Mouse (Mus musculus) common myeloid progenitor, adult 5-6 weeks (primary cell): ENCODE data around the gene Maml2. TPM values are rescaled to one million over a fixed set of nuclear protein-coding genes. Genes with fewer than 3 reads are reported as not detected.
A peak's percentile ranks its signal among the peaks of the same experiment; 100 is the strongest.

Source experiments
- ATAC-seq: replicated peaks from 2 replicates; pipeline ENCODE4 v1.8.0; 2016; ENCODE audit warnings: low read depth, mild to moderate bottlenecking, moderate TSS enrichment, inconsistent platforms; ENCODE audit not compliant: poor library complexity, severe bottlenecking
- total RNA-seq: library from RNA; stranded (forward); fragments of 200-1000, 187-1606 nt; gene quantifications from 2 replicates; pipeline ENCODE4 v1.2.3, GENCODE M21; 2017

The Maml2 gene
- total RNA-seq, 1 experiment from 2014 or later, result 3.0 TPM

- no peak for ATAC-seq
Measured at GRCm38 (mm10) chr9:13639655-13640054, 341.9 kb downstream of the Maml2 start.

- ATAC-seq, result no peak
Measured at GRCm38 (mm10) chr9:13645153-13645552, 347.4 kb downstream of the Maml2 start.

GRCm38 (mm10) chr9:13651065-13651464 is 353.3 kb downstream of the Maml2 start:
- no peak for ATAC-seq

- no peak for ATAC-seq
Measured at GRCm38 (mm10) chr9:13651828-13652227, 354.1 kb downstream of the Maml2 start.

GRCm38 (mm10) chr9:13652389-13652877 is 354.7 kb downstream of the Maml2 start:
- no peak for ATAC-seq

- peak; percentile 53 for ATAC-seq
Measured at GRCm38 (mm10) chr9:13652917-13653316, 355.2 kb downstream of the Maml2 start.

GRCm38 (mm10) chr9:13661768-13662623 is 364.2 kb downstream of the Maml2 start:
- ATAC-seq, result peak; percentile 82

- no peak for ATAC-seq
Measured at GRCm38 (mm10) chr9:13665487-13665969, 367.8 kb downstream of the Maml2 start.

DNA sequence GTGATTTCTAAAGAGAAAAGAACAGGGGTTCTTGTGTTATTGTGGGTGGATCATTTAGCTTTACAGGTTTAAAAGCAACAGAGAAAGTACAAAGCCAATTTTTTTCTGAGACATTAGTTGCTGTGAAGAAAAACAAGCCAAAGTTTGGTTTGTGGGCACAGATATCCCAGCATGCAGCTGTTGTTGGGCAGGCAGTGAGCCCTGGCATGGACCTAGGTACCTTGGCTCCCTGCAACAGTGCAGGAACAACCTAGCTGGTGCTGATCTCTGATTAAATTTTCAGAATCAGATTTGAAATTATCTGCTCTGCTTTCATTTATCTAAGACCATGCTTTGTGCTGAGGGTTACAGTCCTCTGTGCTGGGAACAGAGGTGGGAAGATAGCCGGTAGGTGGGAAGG is 370.2 kb downstream of the Maml2 start:
- ATAC-seq, result no peak

DNA sequence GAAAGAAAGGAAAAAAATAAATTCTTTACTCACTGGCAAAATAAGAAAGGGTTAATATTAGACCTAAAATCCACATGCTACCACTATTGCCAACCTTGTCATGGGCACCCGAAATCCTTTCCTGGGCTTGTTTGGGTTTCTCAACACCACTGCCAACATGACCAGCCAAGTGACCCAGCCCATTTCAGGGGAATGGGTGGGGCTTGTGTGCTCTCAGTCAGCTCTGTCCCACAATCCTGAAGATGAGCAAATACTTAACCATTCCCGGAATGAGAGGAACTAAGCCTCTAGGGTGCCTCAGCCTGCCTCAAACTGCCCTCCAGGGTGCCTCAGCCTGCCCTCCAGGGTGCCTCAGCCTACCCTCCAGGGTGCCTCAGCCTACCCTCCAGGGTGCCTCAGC is 371.0 kb downstream of the Maml2 start:
- ATAC-seq, result no peak

- peak; percentile 82 for ATAC-seq
Measured at GRCm38 (mm10) chr9:13671125-13671769, 373.5 kb downstream of the Maml2 start.

GRCm38 (mm10) chr9:13673304-13673703 is 375.5 kb downstream of the Maml2 start:
- ATAC-seq, result 0 out of 2 replicates have a peak, but pooled peaks have one; percentile 30

DNA sequence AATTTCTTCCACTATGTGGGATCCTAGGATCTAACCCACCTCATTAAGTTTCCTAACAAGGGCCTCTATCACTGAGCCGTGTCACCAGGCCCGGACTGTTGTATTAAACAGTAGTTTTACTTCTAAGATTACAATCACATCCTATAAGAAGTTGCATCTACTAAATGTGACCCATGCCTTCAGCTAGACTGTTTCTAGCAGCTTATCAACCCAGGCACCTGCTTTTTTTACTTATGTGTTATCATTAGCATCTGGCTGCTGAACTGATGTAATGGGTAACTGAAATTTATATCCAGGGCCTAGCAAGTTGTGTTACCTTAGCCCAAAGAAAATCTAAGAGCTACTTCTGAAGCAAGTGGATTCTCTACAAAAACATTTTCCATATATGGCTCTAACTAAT is 380.3 kb downstream of the Maml2 start:
- no peak for ATAC-seq

- no peak for ATAC-seq
Measured at GRCm38 (mm10) chr9:13679696-13680095, 381.9 kb downstream of the Maml2 start.

DNA sequence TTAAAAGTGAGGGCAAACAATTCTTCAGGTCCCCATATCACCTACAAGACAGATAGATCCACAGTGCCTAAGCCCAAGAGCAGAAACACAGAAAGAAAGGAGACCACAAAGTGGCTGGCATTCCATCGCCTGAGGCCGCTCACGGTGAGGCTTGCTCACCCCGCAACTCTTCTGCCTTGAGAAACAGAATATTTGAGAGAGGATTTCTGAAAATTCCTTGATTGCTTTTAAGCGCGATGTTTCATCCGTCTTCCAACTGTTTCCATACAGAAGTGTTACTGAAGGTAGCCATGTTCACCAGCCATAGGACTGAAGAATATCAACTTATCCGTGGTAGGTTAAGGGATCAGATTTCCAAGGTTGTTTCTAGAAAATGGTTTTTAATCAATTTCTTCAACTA is 383.4 kb downstream of the Maml2 start:
- no peak for ATAC-seq

DNA sequence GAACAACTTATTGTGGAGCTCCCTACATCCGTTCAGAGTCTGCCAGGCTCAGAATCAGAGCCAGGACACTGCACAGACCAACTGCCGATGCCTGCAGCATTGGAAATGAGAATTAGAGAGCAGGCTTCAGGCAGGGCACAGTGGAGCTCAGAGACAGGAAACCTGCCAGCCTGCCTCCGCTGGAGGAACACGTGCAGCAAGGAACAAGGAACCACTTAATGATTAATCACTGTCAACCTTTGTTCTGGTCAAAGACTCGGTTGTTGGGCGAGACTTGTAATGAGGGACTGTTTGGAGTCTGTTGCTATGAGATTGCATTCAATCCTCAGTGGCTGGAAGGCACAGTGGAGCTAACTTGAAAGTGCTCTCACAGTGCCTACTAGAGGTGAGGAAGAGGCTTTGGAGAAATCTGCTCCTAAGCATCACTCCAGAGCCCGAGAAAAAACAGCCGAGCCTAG is 383.9 kb downstream of the Maml2 start:
- peak; percentile 91 for ATAC-seq

DNA sequence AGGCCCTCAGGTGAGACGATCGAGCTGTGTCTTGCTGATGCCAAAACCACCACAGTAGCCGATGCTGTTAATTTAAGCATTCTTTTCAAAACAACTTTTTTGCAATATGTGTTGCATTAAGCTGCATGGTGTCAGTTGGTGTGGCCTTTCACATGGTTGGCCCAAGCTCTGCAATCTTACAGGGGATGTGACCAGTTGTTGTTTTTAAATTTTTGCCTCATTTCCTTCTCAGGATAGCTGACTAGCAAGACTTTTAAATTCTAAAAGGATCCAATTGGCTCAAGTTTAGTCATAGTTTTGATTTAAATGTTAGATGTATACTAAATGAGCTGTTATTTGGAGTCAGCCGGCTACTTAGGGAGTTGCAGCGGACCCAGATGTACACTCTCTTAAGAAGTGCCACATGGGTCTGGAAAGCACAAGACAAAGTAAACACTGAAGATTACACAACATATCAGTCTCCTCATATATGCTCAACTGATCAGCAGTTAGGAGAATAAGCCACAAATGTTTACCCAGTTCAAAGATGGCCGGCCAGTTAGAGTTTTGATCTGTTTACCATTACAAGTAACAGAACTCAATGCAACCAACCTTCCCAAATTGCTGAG is 386.7 kb downstream of the Maml2 start:
- ATAC-seq, result no peak

GRCm38 (mm10) chr9:13686977-13687659 is 389.4 kb downstream of the Maml2 start:
- ATAC-seq, result peak; percentile 63; the same call in 1 of the 2 replicates

DNA sequence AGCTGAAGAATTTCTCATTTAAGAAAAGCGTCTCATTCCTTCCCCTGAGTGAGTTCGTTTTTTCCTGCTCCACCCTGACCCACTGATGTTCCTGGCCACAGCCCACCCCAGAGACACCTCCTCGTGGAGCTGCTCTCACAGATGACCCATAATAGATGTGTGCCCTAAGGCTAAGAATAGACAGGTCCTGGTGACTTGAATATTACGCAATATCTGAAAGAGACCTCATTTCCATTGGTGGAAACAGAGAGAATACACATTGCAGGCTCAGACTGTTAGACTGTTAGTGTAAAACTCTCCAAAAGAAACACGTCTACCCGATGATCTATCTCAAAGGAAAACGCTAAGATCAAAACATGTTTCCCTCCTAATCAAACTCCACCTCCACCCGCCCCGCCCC is 391.2 kb downstream of the Maml2 start:
- ATAC-seq, result no peak

DNA sequence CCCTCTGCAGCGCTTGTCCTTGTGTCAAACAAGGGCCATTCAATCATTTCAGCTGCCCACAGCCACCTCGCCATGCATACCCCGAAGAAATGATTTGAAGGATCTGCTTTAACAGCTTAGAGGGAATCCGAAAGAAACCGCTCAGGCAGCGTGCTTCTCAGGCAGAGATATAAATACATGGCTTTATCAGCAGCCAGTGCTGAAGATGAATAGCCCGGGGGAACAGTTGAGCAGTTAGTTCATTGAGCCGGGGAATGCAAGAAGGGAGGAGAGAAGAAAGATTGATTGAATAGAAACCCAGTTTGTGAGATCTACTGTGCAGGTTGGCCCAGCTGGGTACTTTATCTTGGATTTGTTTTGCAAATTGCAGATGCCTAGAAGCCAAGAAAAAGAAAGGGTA is 392.6 kb downstream of the Maml2 start:
- no peak for ATAC-seq
